Mouse (Mus musculus) mesoderm, embryonic 11.5 days (tissue): Measurements from ENCODE around the gene Psapl1.

Source experiments
- DNase-seq: peaks from one replicate; pipeline ENCODE4 v3.0.0-alpha.2; 2012; ENCODE audit warnings: low read depth, low spot score

Gene Psapl1

DNA sequence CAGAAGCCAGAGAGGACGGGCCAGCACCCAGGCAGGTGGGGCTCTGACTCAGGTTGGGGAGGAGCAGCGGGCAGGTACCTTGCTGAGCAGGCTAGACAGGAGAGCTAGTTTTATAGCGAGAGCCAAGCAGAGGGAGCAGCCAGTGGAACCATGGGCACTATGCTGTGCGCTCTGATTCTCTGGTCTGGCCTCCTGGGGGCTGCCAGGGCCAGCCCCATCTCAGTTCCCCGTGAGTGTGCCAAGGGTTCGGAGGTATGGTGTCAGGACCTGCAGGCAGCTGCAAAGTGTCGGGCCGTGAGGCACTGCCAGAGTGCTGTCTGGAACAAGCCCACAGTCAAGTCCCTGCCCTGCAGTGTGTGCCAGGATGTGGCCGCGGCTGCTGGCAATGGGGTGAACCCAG, at the start of gene Psapl1:
Psapl1 (plus strand) TSS at position 106 of the 400 bp plus-strand sequence.
- no peak for DNase-seq

DNA sequence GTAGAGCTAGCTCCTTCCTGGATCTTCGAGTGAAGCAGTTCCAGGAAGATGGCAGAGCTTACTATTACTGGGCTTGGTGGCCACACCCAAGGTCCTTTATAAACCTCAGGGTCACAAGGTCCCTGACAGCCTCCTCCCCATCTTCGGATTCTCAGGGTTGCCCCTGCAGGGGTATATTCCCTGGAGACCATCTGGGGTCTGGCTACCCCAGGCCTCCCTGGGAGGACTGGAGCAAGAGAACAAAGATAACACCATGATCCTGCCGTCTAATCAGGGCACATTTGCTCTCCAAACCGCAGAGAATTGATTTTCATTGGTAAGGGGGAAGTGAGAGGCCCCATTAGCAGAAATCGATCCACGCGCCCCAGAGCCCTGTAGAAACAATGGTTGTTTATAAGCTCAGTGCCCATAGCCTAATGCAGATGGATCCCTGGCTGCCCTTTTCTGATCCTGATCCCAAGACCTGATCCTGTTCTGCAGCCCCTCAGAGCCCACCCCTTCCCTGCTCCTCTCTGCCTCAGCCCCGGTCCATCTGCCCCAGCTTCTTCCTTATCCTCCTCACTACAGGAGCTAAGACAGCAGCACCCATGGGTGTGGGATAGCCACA, 48.8 kb upstream of the Psapl1 start:
- DNase-seq, result no peak

DNA sequence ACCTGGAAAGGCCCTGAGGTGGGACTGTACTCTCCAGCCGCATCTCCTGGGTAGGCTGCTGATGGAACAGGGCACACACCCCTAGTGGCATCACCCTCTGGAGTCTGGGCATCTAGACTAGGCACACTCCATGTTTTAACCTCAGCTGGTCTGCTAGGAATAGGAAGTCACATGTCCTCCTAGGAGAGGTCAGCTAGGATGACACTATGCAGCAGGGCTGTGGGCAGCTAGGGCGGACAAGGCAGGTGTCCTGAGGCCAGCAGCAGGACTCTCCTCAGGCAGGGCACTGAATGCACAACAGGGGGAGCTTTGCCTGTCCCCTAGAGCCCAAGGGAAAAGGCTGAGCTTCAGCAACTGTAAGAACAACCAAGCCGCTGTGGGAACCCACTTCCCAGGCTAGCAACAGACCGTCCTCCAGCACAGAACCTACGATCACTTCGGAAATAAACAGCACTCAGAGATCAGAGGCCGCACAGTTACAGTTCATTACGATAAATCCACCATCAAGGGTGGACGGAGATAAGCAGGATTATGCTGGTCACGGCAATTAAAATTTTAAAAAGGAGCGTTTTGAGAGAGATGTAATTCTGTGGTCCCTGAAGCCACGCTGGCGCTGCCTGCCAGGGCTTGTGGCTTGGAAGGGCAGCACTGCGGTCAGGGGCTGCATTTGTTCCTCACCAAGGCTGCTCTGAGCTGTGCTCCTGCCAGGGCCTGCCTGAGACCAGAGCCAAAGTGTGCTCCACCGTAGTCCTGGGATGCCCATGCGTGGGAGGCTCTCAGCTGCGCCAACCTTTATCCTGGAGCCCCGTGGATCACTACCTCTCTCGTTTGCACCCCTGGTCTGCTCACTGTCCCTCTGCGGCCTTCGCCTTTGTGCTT, 38.2 kb upstream of the Psapl1 start:
- no peak for DNase-seq

DNA sequence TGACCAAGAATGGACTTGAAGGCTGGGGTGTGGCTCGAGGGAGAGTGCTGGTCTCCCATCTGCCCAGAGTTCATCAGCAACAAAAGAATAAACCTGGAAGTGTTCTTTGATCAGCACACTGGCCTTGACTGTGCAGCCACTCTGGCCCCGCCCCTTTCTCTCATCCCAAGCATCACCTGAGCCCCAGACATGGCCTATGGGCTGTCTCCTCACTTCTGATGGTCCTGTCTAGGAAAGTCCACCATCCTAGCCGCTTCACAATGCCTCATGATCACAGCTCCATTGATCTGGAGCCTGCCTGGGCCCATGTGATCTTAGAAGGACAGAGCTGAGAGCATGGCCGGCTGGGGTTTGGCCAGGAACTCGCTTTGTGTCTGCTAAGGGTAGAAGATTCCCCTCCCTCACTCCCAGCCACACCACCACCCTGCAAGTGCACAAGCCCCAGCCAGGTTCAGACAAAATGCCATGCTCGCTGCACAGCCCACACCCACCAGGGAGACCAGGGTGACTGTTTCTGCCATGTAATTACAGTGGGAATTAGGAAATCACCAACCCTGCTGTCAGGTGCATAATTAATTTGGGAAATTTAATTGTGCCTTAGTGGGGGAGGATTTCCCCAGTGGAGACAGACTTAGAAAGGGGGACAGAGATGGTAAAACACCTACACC, 37.3 kb upstream of the Psapl1 start:
- DNase-seq, result no peak

DNA sequence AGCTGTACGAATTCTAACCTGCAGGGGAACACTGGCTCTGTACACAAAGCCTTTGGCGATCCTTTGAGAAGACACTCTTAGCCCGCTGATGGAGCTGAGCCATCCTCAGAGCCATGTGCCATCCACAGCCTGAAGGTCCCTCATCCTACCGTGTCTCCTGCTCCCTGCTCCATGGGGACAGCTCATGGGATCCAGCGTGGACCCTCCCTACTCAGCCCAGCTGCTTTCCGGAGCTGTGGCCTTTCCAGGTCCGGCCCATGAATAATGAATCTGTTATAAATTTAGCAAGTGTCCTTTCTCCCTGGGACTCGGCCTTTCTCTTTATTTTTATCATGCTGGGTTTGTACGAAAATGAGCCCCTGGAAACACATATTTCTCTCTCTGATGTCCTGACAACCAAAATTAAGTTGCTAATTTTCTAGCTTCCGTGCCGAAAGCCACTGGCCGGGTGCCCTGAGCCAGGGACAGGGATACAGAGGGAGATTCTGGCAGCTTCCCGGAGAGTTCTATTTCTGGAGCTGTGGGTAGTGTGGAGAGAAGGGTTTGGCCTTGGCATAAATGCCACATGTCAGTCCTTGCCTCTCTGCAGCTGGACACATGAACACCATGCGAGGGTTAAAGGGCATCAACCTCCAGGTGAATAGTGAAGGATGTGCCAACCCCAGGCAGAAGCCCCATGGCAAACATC, 34.7 kb upstream of the Psapl1 start:
- DNase-seq, result no peak

DNA sequence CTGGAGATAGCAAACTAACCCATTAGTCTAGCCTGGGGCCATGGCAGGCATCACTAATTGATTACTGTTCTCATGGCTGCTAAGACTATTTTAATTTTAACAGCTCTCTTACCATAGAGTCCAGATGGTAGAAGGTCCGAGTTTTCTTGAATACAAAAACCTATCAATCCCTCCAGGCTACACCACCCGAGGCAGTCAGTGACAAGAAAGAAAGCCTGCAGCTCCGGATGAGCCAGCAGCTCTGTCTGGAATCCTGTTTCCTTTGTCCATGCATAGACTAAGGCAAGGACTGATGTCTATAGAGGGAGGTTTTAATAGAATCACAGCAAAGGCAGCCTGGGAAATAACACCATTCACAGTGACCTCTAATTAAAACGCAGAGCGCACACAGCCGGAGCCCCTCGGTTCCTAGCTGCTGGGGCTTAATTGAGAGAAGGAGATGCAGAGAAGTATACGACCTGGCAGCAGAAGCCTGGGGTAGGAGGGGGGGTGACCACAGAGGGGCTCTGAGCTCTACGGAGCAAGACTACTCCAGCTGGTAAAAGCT, 29.2 kb upstream of the Psapl1 start:
- DNase-seq, result peak; percentile 56

DNA sequence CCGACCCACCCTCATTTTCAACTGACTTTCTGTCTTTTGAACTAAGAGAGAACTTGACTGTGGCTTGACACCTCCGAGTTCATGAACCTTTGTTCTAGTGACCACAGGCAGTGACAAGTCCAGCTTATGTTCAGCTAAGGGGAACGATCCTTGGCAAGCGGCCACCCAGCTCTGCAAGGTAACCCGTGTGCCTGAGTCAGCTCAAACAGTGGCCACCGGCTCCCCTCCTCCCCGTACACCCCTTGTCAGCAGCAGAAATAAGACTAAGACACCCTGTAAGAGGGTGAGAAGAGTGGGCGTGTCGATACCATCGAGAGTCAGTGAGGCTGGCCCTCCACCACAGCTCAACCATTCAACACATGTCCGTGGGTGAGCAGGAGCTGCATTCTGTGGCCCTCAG, 27.4 kb upstream of the Psapl1 start:
- no peak for DNase-seq

DNA sequence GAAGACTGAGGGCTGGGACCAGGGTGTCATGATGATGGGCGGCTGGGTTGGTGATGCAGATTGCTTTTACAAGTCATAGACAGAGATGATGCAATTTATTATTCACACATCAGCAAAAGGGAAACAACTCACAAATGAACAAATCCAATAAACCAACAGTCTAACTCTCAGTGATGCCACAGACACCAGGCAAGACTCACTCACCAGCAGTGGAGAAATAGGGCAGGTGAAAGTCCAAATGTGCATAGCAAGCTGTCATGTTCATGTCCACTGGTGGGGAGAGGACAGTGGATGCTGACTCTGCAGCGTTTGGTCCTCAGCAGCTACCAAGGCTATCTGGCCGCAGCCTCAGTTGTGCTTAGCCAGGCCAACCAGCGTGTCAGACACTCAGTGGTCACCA, 26.9 kb upstream of the Psapl1 start:
- DNase-seq, result no peak

DNA sequence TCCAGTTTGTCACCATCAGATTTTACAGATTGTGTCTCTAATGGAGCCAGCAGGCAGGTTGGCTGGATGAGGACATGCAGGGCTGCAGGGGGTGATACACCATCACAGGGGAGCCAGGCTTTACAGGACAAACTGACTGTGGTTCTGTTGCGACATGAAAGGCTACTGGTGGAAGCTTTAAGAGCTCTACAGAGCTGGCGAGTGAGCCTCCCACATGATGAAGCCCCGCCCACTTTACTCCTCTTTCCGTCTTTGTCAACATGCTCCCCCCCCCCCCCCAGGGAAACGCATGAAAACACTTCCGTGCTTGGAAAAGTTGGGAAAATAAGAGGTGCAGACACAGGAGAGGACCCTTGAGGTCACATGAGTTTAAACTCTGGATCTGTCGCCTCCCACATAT, 25.6 kb upstream of the Psapl1 start:
- DNase-seq, result no peak

DNA sequence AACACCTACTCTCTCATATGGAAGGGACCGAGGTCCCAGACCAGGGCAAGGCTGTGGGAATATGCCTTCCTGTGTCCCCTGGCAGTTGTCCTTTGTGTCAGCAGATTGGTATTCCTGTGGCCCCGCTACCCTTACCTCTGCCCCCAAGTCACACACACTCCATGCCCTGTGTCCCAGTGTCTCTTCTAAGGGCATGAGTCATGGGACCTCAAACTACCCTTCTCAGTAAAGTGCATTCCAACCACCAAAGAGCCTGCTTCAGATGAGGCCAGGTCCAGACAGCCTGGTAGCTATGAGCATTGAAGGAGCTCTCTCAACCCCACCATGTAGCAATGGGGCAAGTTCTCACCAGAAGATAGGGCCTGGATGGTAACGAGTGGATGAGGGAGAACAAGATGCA, 25.0 kb upstream of the Psapl1 start:
- no peak for DNase-seq

DNA sequence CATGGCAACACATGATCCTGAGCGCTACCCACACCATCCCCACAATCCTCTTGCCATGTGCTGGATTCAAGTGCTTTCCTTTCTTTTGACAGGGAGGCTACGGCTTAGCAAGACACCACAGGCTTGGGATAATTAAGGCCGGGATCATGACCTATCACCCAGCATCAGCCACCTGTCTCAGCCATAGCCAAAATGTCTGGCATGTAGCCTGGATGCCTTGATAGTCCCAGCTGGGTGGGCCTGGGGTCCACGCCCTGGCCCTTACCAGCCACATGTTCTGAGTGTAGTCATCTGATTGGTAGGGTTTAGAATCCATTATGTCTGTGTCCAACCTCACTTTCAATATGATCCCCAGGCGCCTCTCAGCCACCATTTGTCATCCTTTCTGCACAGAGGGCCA, 24.1 kb upstream of the Psapl1 start:
- no peak for DNase-seq

DNA sequence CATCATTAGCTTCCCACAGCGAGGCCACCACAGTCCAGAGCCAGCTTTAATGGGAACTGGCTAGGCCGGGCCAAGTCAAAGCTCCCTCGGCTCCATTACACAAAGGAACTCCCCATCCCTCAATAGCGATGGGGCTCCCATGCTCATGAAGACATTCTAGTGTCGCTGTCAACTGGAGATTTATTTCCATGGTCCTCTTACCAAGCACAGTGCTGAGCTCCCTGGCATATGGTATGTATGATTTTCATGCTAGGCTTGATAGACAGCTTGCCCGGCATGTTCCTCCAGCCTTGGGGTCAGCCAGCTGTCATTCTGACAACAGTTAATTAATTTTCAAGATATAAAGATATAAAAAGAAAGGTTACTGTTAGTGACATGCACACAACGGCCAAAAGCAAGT, 21.5 kb upstream of the Psapl1 start:
- no peak for DNase-seq

DNA sequence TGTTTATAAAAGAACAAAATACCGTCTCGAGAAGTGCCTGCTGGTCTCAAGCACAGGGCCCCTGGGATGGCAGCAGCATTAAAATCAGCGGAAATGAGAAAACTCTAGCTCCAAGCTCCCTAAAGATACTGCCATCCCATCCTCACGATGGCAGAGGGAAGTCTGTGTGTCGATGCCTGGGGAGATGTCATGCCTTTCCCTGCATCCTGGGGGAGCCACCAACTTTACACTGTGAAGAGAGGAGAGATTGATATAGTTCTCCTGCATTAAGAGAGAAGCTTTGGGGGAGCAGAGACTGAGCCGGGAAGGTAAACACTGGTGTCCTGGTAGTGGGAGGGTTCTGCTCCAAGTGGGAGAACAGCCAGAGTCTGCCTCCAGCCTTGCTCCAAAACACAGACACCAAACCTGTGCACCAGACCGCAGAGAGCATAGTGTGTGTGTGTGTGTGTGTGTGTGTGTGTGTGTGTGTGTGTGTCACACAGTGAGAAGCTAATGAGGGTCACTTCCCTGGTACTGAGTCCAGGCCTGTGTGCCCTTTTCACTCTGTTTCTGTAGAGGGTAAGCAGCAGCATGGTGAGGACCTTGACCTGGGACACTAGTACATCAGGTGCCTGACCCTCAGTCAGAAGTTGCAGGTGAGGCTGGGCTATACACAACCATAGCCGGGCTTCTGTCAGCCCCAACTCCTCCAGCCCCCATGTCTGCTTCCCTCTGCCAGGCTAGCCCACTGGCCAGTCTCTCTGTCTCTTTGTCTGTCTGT, 17.3 kb upstream of the Psapl1 start:
- no peak for DNase-seq

DNA sequence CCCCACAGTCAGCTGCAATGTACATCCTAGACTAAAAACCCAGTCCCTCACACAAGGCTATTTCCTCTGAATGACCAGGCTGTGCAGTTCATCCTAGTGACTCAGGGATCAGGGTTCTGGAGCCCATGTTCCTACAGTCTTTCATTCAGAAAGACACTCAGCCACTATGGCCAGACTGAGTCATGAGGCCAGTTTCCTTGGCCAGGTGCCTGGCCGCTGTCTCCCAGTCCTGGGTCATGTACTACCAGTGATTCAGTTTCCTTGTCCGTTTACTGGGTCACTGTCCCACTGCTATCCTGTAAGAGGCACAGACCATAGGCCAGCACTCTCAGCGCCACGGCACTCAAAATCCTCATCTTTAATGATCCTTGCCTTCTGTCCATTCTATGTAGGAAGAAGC, 15.5 kb upstream of the Psapl1 start:
- no peak for DNase-seq

DNA sequence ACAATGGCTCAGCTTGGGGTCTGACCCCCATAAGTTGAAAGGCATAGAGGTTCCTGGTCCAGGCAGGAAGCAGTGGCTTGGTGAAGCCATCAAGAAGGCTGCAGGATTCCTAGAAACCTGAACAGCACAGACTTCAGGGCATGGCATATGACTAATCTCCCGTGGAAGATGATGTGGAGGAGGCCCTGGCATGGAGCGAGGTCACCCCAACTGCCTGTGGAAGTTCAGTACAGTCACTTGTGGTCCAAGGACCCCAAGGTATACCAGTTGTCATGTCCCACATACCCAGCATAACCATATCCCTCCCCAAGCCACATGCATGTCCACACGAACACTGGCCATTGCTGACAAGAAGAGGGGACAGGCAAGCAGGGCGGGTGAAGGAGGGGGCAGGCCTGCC, 12.5 kb upstream of the Psapl1 start:
- DNase-seq, result no peak

DNA sequence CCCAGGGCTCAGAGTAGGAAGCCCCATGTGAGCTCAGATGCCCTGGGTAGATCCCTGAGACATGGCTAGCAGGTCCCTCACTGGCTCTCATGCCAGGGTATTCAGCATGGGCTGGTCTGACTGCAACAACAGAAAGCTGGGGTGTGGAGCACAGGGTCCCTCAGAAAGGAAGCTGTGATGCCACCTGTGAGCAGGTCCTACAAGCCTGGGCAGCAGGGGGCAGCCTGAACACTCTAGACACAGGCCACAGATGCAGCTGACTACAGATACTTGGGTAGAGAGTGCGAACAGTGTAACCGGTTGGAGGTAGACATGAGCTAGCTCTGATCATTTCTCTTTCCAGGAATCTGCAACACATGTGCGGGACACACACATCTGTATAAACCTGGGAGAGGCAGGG, 11.9 kb upstream of the Psapl1 start:
- DNase-seq, result no peak

DNA sequence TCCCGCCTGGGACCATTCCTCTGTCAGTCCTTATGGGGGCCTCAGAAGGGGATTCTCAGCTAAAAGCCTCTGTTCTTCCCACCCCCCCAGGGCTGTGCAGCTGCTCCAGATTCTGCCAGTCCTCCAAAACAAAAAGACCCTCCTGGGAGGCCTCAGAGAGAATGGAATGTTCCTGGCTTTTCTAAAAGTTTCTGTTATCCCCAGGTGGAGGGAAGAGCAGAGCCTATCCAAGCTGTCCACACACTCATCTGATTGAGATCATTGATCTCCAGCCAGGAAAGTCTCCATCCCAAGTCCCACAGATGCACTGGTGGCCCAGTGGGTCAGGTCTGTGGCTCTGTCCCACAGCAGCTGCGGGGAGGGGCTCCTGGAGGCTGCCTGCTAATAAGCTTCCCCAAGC, 11.1 kb upstream of the Psapl1 start:
- no peak for DNase-seq

DNA sequence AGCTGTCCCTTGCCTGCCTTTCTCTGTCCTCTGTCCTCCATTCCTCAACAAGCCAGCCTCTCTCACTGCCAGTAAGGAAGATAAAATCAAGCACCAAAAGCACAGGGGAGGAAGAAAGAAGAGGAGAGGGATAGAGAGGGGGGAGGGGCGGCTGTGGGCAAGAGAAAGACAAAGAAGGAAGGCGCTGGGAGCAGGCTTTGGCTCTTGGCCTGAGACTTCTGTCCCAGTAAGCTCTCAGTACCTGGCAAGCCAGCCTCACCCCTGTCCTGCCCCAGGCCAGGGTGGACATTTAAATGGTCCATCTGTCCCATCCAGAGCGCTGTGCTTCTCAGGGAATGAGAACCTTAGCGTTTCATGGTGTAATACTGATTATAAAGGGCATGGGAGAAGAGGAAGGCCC, 9.2 kb upstream of the Psapl1 start:
- DNase-seq, result no peak

DNA sequence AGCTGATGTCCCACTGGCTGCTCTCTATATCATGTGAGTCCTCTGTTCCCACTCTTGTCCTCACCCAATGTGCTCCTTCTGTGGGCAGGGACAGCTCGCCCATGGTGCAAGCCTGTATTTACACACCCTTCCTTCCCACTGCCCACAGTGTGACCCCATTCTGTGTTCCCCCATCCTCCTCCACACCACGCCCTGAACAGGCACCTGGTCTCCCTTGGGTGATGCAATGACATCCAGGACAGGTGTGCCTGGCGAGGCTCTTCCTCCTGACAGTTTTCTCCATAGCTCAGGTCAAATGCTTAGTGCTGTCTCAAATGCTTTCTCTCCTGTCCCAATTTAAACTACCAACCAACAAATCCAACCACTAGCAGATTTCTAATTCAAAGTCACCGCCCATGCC, 8.4 kb upstream of the Psapl1 start:
- no peak for DNase-seq

DNA sequence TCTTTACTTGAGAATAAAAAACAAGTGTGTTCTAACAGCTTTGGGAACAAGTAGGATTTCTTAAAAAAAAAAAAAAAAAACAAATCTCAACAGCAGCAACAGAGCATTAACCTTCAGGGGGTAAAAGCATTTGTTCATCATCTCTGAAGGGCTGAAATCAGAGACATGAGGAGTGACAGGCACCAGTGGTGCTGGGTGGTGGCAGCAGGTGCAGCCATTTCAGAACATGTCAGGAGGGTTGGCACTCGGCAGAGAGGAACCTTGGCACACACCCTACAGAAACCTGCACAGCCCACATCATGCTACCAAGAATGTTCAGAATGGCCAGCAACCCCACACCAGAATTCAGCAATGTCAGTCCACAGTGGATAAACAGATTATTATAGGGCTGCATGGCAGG, 4.3 kb upstream of the Psapl1 start:
- DNase-seq, result no peak

DNA sequence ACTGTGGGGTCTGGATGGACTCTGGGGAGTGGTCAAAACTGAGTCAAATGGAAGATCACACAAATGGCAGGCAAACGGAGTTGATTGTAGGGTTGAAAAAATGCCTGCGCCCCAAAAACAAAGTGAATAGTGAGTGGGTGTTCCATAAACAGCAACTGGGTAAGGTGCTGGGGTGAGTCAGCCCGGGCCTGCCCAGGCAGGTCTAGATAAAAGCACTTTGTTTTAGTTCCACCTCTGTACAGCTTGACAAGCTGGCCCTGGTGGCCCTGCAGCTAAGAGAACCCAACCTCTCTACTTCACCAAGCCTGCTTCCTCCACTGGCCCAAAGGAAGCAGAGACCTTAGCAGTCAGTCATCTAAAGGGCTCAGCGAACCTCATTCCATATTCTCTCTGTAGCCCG, 1.0 kb upstream of the Psapl1 start:
- no peak for DNase-seq
